Mouse (Mus musculus) heart, adult 2 months (tissue): ENCODE measurements around the gene Wdr78.

Experiments
- CTCF ChIP-seq: fragments of 200-600 bp; IDR thresholded peaks from 2 replicates; pipeline ENCODE4 v1.8.1; 2022; ENCODE audit warnings: antibody characterized with exemption, mild to moderate bottlenecking, moderate library complexity
- EP300 ChIP-seq: fragments of 200-500 bp; IDR thresholded peaks from 2 replicates; pipeline ENCODE4 v1.6.1; 2011; ENCODE audit warnings: low read depth, low read length, control low read depth; ENCODE audit not compliant: insufficient read depth
- POLR2A ChIP-seq: fragments of 200-500 bp; IDR thresholded peaks from 2 replicates; pipeline ENCODE4 v1.6.1; 2011; ENCODE audit warnings: mild to moderate bottlenecking, low read depth, low read length, control low read depth; ENCODE audit not compliant: insufficient read depth

- TF ChIP-seq POLR2A: no peak
- no peak for TF ChIP-seq CTCF
- TF ChIP-seq EP300: no peak
Observed at GRCm38 (mm10) chr4:103039103-103039837, 75.1 kb downstream of the Wdr78 start.
